Mouse (Mus musculus) gastrocnemius, postnatal 36 days (tissue): Measurements from ENCODE around the gene Chaf1b. TPM values are rescaled to one million over a fixed set of nuclear protein-coding genes. Genes with fewer than 3 reads are reported as not detected.

ENCODE experiments used
- DNase-seq, 2 experiments: peaks; one replicate each; pipeline ENCODE4 v3.0.0; 2022
- intact Hi-C: fragments of 180-260 bp; cut with DNase I; formaldehyde crosslinking; loops from one replicate; pipeline ENCODE4 v1.15.1; 2025
- long read RNA-seq, 2 experiments: library from polyadenylated mRNA; stranded (forward); transcript quantifications; one replicate each; pipeline ENCODE4 v2.0.0; 2021
- total RNA-seq, 2 experiments: library from RNA; stranded (reverse); gene quantifications; 2 replicates each; pipeline ENCODE4 v1.2.3; 2021

Chaf1b gene
- total RNA-seq, result under 1 TPM; 0.36 to 0.57 TPM
- long read RNA-seq, experiment 1, partial matches to known transcripts, result 0 of 2 reads
- long read RNA-seq, experiment 1, other reads (novel, unspliced or antisense), result 0 of 2 reads
- long read RNA-seq, experiment 2, partial matches to known transcripts, result 1 of 1 reads
- long read RNA-seq, experiment 2, other reads (novel, unspliced or antisense), result 0 of 1 reads

DNA sequence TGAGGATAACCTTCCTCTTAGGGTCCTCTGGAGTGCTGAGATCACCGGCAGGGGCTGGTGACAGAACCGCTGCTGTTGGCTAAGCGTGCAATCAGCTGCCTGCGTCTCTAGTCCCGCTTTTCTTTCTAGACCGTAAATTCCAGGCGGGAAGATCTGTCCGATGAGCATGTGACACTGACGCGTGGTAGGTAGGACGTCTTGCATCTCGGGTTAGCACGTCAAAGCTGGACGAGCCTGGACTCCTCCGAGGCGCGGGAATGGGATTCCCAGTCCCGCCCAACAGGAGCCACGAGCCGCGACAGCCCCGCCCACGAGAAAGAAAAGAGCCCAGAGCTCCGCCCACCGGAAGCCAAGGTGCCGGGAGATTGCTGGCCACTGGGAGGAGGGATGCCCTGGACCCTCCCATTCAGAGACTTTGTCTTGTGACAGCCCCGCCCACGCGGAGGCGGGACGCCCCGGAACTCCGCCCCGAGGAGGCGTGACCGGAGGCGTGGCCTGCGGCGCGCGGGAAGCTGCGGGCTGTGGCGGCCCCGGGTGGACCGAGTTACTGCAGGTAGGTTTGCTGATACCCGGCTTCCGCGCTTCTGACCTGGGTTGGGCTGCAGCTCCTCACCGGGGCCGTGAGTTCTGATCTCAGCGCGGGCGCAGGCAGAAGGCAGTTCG, at the start of gene Chaf1b:
Gene Chaf1b (plus strand): TSS at position 479 of the 663 bp plus-strand sequence.
- peak; percentile 91 to 97 for DNase-seq
- intact Hi-C loops, result no loop called here

DNA sequence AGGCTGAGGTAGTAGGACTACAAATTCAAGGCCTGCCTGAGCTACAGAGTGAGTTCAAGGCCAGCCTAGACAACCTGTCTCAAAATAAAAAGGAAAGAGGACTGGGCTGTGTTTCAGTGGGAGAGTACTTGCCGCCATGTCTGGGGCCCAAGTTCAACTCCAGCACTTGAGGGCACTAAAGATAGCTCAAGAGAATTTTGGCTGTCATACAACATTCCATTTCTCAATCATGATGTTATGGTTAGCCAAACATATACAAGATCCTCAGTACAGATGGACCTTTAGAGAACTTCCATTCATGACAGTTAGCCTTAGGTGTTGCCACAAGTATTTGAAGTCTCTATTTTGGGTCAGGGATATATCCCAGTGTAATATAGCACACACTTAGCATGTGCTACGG, 49.6 kb upstream of the Chaf1b start:
- intact Hi-C loops, result no loop called here
- DNase-seq, result no peak

GRCm38 (mm10) chr16:93839049-93839448, 44.7 kb upstream of the Chaf1b start:
- intact Hi-C loops, result no loop called here
- no peak for DNase-seq

- no peak for DNase-seq
- intact Hi-C loops, result no loop called here
These were observed 33.2 kb upstream of the Chaf1b start for GRCm38 (mm10) chr16:93850527-93850926.

GRCm38 (mm10) chr16:93859967-93860366, 23.7 kb upstream of the Chaf1b start:
- intact Hi-C loops, result no loop called here

DNA sequence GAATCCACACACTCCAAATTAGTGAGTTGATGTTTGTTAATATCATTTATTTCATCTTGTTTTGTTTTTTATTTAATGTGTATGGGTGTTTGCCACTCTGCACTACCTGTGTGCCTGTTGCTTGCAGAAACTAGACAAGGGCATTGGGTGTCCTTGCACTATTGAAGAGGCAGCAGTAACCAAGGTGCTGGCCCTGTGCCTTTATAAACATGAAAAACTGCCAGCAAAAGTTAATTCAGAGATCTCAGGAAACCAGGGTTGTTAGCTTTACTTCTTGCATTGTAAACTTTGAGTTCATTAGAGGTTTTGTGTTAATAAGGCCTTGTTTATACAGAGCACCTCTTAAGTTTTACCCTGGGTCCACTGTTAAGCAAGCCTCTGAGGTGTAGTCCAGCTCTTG, 23.0 kb upstream of the Chaf1b start:
- no peak for DNase-seq
- intact Hi-C loops, result no loop called here

More at GRCm38 (mm10) chr16:93859967-93860366, 23.7 kb upstream of the Chaf1b start:
- DNase-seq, result no peak

DNA sequence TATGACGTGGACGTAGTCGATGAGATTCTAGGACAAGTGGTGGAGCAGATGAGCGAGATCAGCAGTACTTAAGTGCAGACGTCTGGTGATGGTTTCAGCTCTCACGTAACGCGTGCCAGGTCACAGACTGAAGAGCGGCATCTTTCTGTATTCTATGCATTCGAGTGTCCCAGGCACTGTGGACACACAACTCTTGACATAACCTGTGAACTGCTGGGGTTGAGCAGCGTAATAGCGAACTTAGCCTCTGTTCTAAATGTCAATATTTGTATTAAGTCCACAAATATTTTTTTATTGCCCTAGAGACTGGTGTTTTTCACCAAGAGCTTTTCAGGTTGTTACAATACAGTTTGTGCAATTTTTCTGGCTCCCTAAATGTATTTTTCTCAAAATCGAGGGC, 8.9 kb upstream of the Chaf1b start:
- intact Hi-C loops, result no loop called here
- no peak for DNase-seq

- intact Hi-C loops, result loop anchor here (2.0 kb wide), 1 partner anchor 41 kb away; no protein-coding TSS in a partner anchor
These were observed 5.9 kb upstream of the Chaf1b start for GRCm38 (mm10) chr16:93877612-93878380.

GRCm38 (mm10) chr16:93884086-93884721, 503 bp downstream of the Chaf1b start:
- no peak for DNase-seq
- intact Hi-C loops, result no loop called here

More at GRCm38 (mm10) chr16:93877612-93878380, 5.9 kb upstream of the Chaf1b start:
- DNase-seq, result no peak

DNA sequence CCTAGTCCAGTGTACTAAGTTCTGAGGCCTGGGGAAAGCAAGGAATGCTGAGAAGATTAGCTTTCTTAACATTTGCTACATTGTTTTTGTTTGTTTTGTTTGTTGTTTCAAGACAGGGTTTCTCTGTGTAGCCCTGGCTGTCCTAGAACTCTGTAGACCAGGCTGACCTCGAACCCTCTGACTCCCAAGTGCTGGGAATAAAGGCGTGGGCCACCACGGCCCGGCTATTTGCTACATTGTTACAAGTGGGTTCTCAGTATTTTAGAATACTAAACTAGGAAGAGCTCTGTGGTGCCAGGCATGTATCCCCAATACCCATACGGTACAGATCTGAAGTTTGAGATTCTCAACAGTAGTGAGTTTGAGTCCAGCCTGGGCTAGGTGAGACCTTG, 1.0 kb downstream of the Chaf1b start:
- DNase-seq, result no peak
- intact Hi-C loops, result no loop called here

DNA sequence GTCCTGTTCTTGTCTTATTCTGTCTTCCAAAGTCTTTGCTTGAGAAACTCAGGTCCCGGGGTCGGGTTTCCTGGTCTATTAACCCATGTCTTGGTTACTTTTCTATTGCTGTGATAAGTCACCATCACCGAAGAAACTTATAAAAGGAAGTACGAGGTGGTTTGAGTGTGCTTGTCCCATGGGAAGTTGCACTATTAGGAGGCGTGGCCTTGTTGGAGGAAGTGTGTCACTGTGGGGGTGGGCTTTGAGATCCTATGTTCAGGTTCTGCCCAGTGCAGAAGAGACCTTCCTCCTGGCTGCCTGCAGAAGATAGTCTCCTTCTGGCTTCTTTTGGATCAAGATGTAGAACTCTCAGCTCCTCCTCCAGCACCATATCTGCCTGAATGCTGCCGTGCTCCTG, 4.8 kb downstream of the Chaf1b start:
- no peak for DNase-seq
- intact Hi-C loops, result no loop called here

DNA sequence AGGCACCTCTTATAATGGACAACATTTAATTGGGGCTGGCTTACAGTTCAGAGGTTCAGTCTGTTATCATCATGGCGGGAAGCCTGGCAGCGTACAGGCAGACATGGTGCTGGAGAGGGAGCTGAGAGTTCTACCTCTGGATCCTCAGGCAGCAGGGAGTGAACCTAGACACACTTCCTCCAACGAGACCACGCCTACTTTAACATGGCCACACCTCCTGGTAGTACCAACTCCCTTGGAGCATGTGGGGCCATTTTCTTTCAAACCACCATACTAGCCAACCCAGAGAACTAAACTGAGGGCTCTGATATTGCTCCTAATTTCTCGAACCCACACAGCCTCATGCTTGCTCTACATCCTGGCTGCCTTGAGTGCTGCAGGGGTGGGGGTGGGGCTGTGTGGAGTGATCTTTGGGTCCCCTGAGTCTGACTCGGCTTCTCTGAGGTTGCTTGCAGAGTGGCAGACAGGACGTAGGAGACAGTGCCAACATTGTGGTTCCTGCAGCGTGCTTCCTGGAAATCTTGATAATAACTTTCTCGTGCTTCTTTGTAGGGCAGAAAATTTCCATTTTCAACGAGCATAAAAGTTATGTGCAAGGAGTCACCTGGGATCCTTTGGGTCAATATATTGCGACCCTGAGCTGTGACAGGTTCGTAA, 7.4 kb downstream of the Chaf1b start:
- intact Hi-C loops, result no loop called here

DNA sequence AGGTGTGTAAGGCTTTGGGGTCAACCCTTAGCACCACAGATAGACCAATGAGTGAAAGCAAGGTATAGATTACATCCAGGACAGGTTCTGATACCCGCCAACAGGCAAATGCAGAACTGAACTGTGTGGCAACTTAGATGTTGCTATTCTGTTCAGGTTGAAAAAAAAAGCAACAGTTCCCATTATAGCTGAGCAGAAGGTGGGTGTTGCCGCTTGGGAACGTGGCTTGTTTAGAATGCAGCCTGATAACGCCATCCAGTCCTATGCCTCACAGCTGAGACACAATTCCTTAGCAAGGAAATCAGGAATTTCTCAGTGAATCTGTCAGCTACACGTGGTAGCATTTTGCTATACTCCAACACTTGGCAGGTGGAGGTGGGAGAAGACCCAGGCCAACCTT, 9.6 kb downstream of the Chaf1b start:
- intact Hi-C loops, result no loop called here
- no peak for DNase-seq

More for the DNA sequence above, 7.4 kb downstream of the Chaf1b start:
- DNase-seq, result no peak

DNA sequence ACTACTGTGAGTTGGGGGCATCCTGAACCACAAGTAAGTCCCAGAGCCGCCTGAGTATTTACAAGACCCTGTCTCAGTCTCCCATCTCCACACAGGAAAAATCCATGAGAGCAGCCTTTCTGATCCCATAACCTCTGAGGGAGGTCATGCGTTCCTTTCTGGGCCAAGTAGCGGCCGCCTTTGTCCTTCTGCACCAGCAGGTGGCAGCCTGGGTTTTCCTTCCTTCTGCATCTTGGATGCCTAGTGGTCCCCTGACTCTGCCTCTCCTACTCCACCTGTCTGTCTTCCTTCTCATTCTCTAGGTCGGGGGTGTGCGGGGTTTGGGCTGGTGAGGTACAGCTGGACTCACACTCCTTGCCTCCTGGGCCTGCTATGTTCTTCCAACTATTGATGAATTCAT, 19.3 kb downstream of the Chaf1b start:
- DNase-seq, result no peak
- intact Hi-C loops, result no loop called here

GRCm38 (mm10) chr16:93906156-93907014, 22.7 kb downstream of the Chaf1b start:
- DNase-seq, result peak in 1 of 2 experiments; percentile 51

DNA sequence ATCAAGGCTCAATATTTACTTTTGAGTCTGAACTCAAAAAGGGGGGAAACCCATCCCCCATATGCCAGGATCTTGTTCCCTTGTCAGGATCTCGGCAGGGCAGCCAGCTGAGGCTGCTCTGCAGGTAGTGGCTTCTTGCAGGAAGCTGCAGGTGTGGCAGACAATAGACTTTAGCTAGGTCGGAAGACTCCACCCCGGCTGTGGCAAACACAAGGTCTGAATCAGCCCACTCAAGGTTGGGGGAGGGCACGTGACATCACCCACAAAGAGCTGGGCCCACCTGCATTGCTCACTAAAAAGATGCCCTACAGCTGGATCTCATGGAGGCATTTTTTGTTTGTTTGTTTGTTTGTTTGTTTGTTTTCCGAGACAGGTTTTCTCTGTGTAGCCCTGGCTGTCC, 24.1 kb downstream of the Chaf1b start:
- intact Hi-C loops, result no loop called here
- no peak for DNase-seq

More at GRCm38 (mm10) chr16:93906156-93907014, 22.7 kb downstream of the Chaf1b start:
- intact Hi-C loops, result no loop called here

- intact Hi-C loops, result no loop called here
- no peak for DNase-seq
These were observed 24.5 kb downstream of the Chaf1b start for GRCm38 (mm10) chr16:93908196-93908595.

DNA sequence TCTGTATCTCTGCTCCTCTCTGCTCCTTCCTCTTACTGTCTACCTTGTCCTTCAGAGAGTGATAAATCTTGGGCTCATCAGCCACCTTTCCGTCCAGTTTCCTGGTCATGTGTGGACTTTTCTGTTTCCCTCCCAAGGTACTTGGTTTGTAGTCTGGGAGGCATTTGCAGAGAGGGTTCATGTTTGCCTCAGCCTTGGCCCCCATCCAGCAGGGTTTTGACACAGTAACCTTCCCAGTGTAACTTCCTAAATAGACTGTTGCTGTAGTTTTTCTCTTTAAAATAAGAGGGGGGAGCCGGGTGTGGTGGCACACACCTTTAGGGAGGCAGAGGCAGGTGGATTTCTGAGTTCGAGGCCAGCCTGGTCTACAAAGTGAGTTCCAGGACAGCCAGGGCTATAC, 26.2 kb downstream of the Chaf1b start:
- intact Hi-C loops, result no loop called here

More for the DNA sequence above, 26.2 kb downstream of the Chaf1b start:
- DNase-seq, result no peak
